Comparison of ENCODE assay signal across 16 mouse cellular contexts in the genomic region with DNA sequence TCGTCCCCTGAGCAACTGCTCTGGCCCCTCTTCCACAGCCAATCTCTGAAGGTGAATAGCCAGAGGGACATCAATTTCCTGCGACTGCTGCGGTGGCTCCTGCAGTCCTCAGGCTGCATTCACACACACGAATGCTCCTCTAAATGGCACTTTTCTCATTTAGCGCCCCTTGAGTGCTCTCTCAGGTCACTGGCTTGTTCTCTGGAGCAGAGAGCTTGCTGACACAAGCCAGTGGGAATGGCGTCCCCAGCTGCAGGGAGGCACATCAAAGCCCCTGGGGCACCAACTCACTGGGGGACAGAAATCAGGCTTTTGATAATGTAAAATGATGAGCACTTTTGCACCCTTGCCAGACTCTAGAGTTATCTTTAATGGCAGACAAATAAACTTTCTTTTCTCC.
"Had no signal": no experiment of that assay in that cellular context is flagged by ENCODE, and none has a peak within 500 bp of the region (broad histone marks: within the 10 kb centered on the region; RNA-seq: fewer than 3 reads in every experiment).

No protein-coding gene starts in this region.

- H3K4me2 ChIP-seq: lung, embryonic 14.5 days; midbrain, embryonic 11.5 days; midbrain, embryonic 13.5 days; midbrain, embryonic 15.5 days; neural tube, embryonic 12.5 days had no signal

- H3K4me3 ChIP-seq: midbrain, embryonic 13.5 days; midbrain, embryonic 15.5 days; neural tube, embryonic 12.5 days had no signal

- H3K9ac ChIP-seq: liver, embryonic 14.5 days; lung, embryonic 14.5 days; midbrain, embryonic 13.5 days; midbrain, embryonic 15.5 days; neural tube, embryonic 12.5 days had no signal

- H3K9me3 ChIP-seq: midbrain, embryonic 13.5 days; midbrain, embryonic 15.5 days; neural tube, embryonic 12.5 days had no signal

- H3K27ac ChIP-seq: liver, embryonic 14.5 days; midbrain, embryonic 13.5 days; midbrain, embryonic 15.5 days; neural tube, embryonic 12.5 days had no signal

- ATAC-seq: midbrain, embryonic 13.5 days; midbrain, embryonic 15.5 days had no signal

- H3K27me3 ChIP-seq: midbrain, embryonic 13.5 days; midbrain, embryonic 15.5 days; neural tube, embryonic 12.5 days had no signal

- DNase-seq: lung, adult 18-20 months; lung, embryonic 14.5 days; lung, postnatal 10 days; lung, postnatal 4 days; right cerebral cortex, adult 18-20 months; right cerebral cortex, postnatal 25 days; right cerebral cortex, postnatal 4 days; spleen, adult 18-20 months; thymus, adult 18-20 months; thymus, postnatal 14 days; thymus, postnatal 36 days had no signal

- H3K36me3 ChIP-seq: midbrain, embryonic 13.5 days; midbrain, embryonic 15.5 days; neural tube, embryonic 12.5 days had no signal

- H3K4me1 ChIP-seq: midbrain, embryonic 13.5 days; midbrain, embryonic 15.5 days; neural tube, embryonic 12.5 days had no signal
